Mouse (Mus musculus): ENCODE measurements around the gene Nat8. TPM values are rescaled to one million over a fixed set of nuclear protein-coding genes. Genes with fewer than 3 reads are reported as not detected.
"Not testable (repeated sequence)": the region's sequence is repeated elsewhere in the genome, so short reads cannot be mapped to it uniquely, and the experiment has no call there.

Nat8 gene
- 4.2 and 6.3 TPM in 2 replicates for polyA plus RNA-seq (2012; rRNA removed)

- DNase-seq = no peak
- WGBS = 82% methylated on average over 7 of the region's 7 CpGs
- no peak for TF ChIP-seq CTCF (IDR thresholded peaks at IDR 0.05; ENCODE audit: borderline replicate concordance, insufficient read depth, low read depth, low read length)
- TF ChIP-seq POLR2A (IDR thresholded peaks at IDR 0.05; ENCODE audit: borderline replicate concordance, insufficient read depth, low read length) = no peak
- Histone ChIP-seq H3K27me3 (ENCODE audit: control insufficient read depth, insufficient read depth, low read length) (no peaks in the 10 kb centered on the region), H3K27ac (ENCODE audit: insufficient read depth, low read length) (no peak within 1 kb of the TSS), H3K4me3 (replicated peaks; ENCODE audit: insufficient read depth, low read depth, low read length) (no peak within 1 kb of the TSS), H3K4me1 (ENCODE audit: control insufficient read depth, insufficient read depth, low read length) (no peaks in the 10 kb centered on the region; the same call in 1 of the 2 replicates)
Observed at GRCm38 (mm10) chr6:85831796-85832321, at the start of gene Nat8. Nat8 (minus strand) TSS chr6:85832082.

DNA sequence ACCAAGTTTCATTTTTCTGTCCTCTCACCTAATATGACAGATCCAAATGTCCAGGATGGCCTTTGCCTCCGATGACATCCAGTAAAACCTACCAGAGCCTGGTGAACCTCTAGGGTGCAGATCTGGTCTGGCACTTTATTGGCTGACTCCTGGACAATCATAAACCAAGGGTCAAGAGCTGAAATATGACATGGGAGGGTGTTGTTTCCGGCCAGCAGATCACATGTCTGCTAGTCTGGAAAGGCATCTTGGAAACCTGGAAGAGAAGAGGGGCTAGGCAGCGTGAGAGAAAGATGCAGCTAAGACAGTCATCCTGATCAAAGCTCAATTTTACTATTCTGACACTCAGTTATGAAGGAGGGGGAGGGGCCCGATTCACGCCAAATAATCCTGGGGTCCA is 37.1 kb upstream of the Nat8 start, which contains the start of gene Nat8f2:
Gene Nat8f2 (minus strand): TSS at position 153 of the 400 bp plus-strand sequence.
- H3K27ac ChIP-seq (ENCODE audit: insufficient read depth, low read length); H3K27me3 ChIP-seq (ENCODE audit: control insufficient read depth, insufficient read depth, low read length); DNase-seq; H3K4me1 ChIP-seq (ENCODE audit: control insufficient read depth, insufficient read depth, low read length); H3K4me3 ChIP-seq (replicated peaks; ENCODE audit: insufficient read depth, low read depth, low read length): not testable (repeated sequence)
- WGBS = 70% methylated on average over 5 of the region's 5 CpGs

DNA sequence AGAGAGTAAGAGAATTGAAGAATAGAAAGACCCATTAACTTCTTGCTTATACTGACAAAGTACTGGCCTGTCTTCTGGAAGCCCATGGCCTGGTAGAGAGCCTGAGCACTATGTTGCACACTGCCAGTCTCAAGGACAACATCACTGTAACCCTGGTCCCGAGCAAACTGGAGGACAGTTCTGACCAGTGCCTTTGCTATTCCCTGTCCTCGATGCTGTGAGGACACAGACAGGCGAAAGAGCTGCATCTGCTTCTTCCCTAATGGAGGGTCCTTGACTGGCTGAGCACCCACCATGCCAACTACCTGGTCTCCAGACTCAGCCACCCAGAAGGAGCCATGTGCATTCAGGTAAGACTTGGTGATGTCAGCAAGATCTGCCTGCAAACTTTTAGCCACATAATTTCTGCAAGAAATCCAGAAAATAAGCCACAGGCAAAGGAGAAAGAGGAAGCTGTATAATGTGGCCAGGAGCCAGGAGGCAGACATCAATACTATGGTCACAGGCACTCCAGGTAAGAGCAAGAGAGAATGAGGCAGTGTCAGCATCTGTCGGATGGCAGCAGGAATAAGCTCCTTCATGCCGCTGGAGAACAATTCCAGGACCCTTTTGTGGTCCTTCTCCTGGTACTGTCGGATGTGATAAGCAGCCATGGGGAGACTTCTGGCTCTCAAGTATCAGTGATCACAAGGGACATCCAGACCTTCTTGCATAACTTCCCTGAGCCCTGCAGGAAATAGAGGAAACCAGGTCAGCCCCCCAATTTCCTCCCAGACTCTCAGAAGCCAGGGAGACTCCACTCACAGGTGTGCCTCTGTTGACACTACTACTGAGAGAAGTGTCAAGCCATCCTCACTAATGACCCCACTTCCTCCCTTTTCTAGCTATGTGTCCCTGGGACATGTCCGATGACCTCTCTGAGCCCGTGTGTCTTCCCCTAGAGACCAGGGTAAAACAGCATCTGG is 36.1 kb upstream of the Nat8 start:
- H3K4me1 ChIP-seq (ENCODE audit: control insufficient read depth, insufficient read depth, low read length) = no peaks in the 10 kb centered on the region
- no peak overlapping the region for H3K4me3 ChIP-seq (replicated peaks; ENCODE audit: insufficient read depth, low read depth, low read length)
- H3K27ac ChIP-seq (ENCODE audit: insufficient read depth, low read length) = no peak overlapping the region
- TF ChIP-seq CTCF (IDR thresholded peaks at IDR 0.05; ENCODE audit: borderline replicate concordance, insufficient read depth, low read depth, low read length) (no peak), POLR2A (IDR thresholded peaks at IDR 0.05; ENCODE audit: borderline replicate concordance, insufficient read depth, low read length) (no peak)
- no peaks in the 10 kb centered on the region for H3K27me3 ChIP-seq (ENCODE audit: control insufficient read depth, insufficient read depth, low read length)
- no peak for DNase-seq
- 85% methylated on average over 8 of the region's 8 CpGs for WGBS

DNA sequence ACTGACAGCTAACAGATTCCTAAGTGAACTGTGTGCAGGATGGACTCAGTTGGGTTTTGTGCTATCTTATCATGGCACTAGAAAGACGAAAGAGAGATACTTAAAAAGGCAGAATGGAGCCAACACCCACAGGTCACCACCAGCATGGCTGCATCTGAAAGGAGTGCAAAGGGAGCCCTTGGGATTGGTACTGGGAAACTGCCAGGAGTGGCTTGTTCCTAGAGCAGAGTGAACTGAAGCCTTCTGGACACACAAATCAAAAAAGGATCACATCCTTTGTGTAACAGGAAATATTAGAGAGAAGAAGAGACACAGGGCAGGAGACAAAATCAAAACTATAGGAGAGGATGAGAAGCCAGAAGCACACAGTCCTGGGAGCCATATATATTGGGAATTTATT is 35.1 kb upstream of the Nat8 start:
- not testable (repeated sequence) for H3K27me3 ChIP-seq (ENCODE audit: control insufficient read depth, insufficient read depth, low read length); DNase-seq; H3K4me1 ChIP-seq (ENCODE audit: control insufficient read depth, insufficient read depth, low read length); H3K4me3 ChIP-seq (replicated peaks; ENCODE audit: insufficient read depth, low read depth, low read length); H3K27ac ChIP-seq (ENCODE audit: insufficient read depth, low read length)
- 43% methylated on average over 1 of the region's 1 CpGs for WGBS

DNA sequence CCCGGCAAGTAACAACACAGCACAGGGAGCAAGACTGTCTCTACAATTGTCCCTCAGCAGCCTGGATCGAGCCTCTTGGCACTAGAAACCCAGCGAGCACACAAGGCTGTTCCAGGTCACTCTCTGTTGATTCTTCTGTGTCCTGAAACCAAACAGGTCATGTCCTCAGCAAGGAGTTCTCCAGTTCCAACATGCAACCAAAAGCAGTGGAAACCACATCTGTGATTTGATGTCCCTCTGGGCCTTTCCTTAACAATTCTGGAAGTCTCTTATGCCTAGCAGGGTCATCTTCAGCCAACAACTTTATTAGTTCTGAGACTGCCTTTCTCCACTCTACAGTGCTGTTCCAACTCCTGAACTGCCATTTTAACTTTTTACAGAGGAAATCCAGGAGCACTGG is 34.3 kb upstream of the Nat8 start:
- 84% methylated on average over 3 of the region's 3 CpGs for WGBS
- not testable (repeated sequence) for DNase-seq; H3K27me3 ChIP-seq (ENCODE audit: control insufficient read depth, insufficient read depth, low read length); H3K4me1 ChIP-seq (ENCODE audit: control insufficient read depth, insufficient read depth, low read length); H3K4me3 ChIP-seq (replicated peaks; ENCODE audit: insufficient read depth, low read depth, low read length); H3K27ac ChIP-seq (ENCODE audit: insufficient read depth, low read length)

DNA sequence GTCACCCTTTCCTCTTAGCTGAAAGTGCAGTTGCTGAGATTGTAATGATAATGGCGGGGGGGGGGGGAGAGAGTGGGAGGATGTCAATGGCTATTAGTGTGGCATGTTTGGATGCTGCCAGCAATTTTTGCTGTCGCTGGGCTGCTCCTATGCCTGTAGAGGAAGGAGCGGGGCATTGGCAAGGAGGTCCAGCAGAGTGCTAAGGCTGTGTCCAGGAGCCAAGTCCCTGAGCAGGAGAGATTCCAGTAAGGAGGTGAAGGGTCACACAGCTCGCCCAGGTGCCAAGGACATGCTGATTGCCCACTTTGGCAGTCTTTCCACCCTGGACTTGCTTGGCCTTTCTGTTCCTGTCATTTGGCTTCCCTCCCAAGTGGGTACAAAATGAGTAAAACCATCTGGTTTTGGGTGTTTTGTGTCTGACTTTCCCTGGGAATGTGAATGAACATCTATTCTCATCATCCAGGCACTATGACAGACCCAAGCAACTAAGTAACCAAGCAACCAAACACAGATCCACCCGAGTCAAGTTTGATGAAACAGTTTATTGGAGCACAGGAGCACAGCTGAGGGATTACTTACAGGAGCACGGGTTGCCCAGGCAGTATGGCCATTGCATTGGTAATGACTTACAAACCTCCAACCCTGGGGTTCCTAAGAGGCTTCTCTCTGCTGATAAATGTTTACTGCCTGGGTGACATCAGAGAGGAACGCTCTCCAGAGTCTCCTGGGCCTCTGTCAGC is 33.2 kb upstream of the Nat8 start:
- H3K4me1 ChIP-seq (ENCODE audit: control insufficient read depth, insufficient read depth, low read length); H3K27ac ChIP-seq (ENCODE audit: insufficient read depth, low read length); H3K27me3 ChIP-seq (ENCODE audit: control insufficient read depth, insufficient read depth, low read length); H3K4me3 ChIP-seq (replicated peaks; ENCODE audit: insufficient read depth, low read depth, low read length): not testable (repeated sequence)
- WGBS = 21% methylated on average over 6 of the region's 7 CpGs
- DNase-seq = peak in 1 of 2 experiments; percentile 37

GRCm38 (mm10) chr6:85863840-85864239 is 32.0 kb upstream of the Nat8 start:
- Histone ChIP-seq H3K4me1 (ENCODE audit: control insufficient read depth, insufficient read depth, low read length) (no peaks in the 10 kb centered on the region), H3K27ac (ENCODE audit: insufficient read depth, low read length) (no peak overlapping the region), H3K27me3 (ENCODE audit: control insufficient read depth, insufficient read depth, low read length) (no peaks in the 10 kb centered on the region), H3K4me3 (replicated peaks; ENCODE audit: insufficient read depth, low read depth, low read length) (no peak overlapping the region)
- 88% methylated on average over 2 of the region's 2 CpGs for WGBS
- no peak for DNase-seq
- TF ChIP-seq CTCF (IDR thresholded peaks at IDR 0.05; ENCODE audit: borderline replicate concordance, insufficient read depth, low read depth, low read length) = no peak
- no peak for TF ChIP-seq POLR2A (IDR thresholded peaks at IDR 0.05; ENCODE audit: borderline replicate concordance, insufficient read depth, low read length)

- Histone ChIP-seq H3K27me3 (ENCODE audit: control insufficient read depth, insufficient read depth, low read length) (no peaks in the 10 kb centered on the region), H3K4me1 (ENCODE audit: control insufficient read depth, insufficient read depth, low read length) (no peaks in the 10 kb centered on the region), H3K27ac (ENCODE audit: insufficient read depth, low read length) (no peak overlapping the region), H3K4me3 (replicated peaks; ENCODE audit: insufficient read depth, low read depth, low read length) (no peak overlapping the region)
- DNase-seq = no peak
- WGBS = 79% methylated on average over 2 of the region's 2 CpGs
- TF ChIP-seq CTCF (IDR thresholded peaks at IDR 0.05; ENCODE audit: borderline replicate concordance, insufficient read depth, low read depth, low read length) (no peak), POLR2A (IDR thresholded peaks at IDR 0.05; ENCODE audit: borderline replicate concordance, insufficient read depth, low read length) (no peak)
Observed at GRCm38 (mm10) chr6:85863136-85863535, 31.3 kb upstream of the Nat8 start.

Measured in cerebellum, adult 2 months (tissue).